Mouse (Mus musculus) skeletal muscle tissue, postnatal 0 days (tissue): ENCODE data around the gene Gm20812. TPM values are rescaled to one million over a fixed set of nuclear protein-coding genes. Genes with fewer than 3 reads are reported as not detected.

Source experiments
- polyA plus RNA-seq: library from polyadenylated mRNA; unstranded; fragments of >200 nt; fragmentation: Nextera tagmentation; extraction: Ambion mirVana; gene quantifications from 2 replicates; pipeline ENCODE4 v1.2.1, GENCODE M21; 2015

Gm20812 gene
- not detected in 2 replicates for polyA plus RNA-seq

DNA sequence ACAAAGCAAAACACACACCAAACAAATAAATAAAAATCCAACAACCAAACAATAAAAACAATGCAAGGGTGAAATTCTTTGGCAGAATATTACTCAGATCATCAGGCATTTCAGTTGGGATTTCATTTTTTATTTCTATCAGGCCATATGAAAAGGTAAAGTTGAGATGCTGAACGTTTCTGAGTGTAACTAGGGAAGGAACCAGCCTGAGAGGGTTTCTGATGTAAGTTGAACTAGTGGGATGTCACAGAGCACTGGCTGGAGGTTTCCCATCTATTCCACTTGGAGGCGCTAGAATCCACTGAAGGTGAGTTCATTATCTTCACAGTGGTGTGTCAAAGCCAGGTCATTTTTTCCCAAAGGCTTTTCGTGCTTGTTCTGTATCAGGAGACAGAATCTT, at the start of gene Gm20812:
TSS of gene Gm20812 (plus strand) at position 301 of the 400 bp plus-strand sequence.

Other genes with a start within 250 kb of the Gm20812 start
- not detected in 2 replicates for gene Gm29554, start 108.0 kb upstream of the Gm20812 start, polyA plus RNA-seq